Mouse (Mus musculus): ENCODE measurements around the gene Crispld2. TPM values are rescaled to one million over a fixed set of nuclear protein-coding genes. Genes with fewer than 3 reads are reported as not detected.

Crispld2 gene
- total and polyA plus RNA-seq, 2 experiments from 2014 or later = 2.6 to 15.5 TPM

GRCm38 (mm10) chr8:120101068-120101972 is 109.1 kb downstream of the Crispld2 start, which contains the start of gene Zdhhc7:
Zdhhc7 (minus strand) TSS chr8:120101482.
- peak; percentile 18; the same call in 1 of the 2 replicates for TF ChIP-seq EP300 (IDR thresholded peaks at IDR 0.05; ENCODE audit: low read depth)
- no peak for TF ChIP-seq CTCF (IDR thresholded peaks at IDR 0.05; ENCODE audit: low read depth)
- H3K4me3 ChIP-seq (ENCODE audit: low read depth, low read length) = peak within 1 kb of the TSS; percentile 90
- peak within 1 kb of the TSS; percentile 91 for H3K4me2 ChIP-seq (ENCODE audit: low read depth, low read length)
- H3K27me3 ChIP-seq (ENCODE audit: control insufficient read depth, insufficient read depth, low read length) = no peaks in the 10 kb centered on the region
- H3K9ac ChIP-seq (replicated peaks; ENCODE audit: low read depth, low read length) = peak within 1 kb of the TSS; percentile 83
- ATAC-seq (ENCODE audit: insufficient read depth, low read depth) (peak; percentile 81), DNase-seq (ENCODE audit: low spot score) (peak; percentile 61)
- WGBS = under 1% methylated on average over 83 of the region's 88 CpGs
- H3K36me3 ChIP-seq (replicated peaks; ENCODE audit: control insufficient read depth, insufficient read depth, low read length) = no peaks in the 10 kb centered on the region
- H3K4me1 ChIP-seq (ENCODE audit: control insufficient read depth, insufficient read depth) = peaks cover 27% of the 10 kb centered on the region
- no peaks in the 10 kb centered on the region for H3K9me3 ChIP-seq (replicated peaks; ENCODE audit: control insufficient read depth, low read length)
- H3K27ac ChIP-seq (ENCODE audit: low read depth) = peak within 1 kb of the TSS; percentile 86

Other genes with a start within 250 kb of the Crispld2 start
- gene Tldc1, start 214.0 kb upstream of the Crispld2 start, total RNA-seq (2014; rRNA removed; ENCODE audit: low replicate concordance) = 17.7 and 28.6 TPM in 2 replicates
- gene Tldc1, start 214.0 kb upstream of the Crispld2 start, polyA plus RNA-seq (2015; fragmentation: Nextera tagmentation; extraction: Ambion mirVana) = 12.1 and 14.2 TPM in 2 replicates
- 28.3 and 79.5 TPM in 2 replicates for gene Cotl1, start 151.9 kb upstream of the Crispld2 start, total RNA-seq (2014; rRNA removed; ENCODE audit: low replicate concordance)
- gene Cotl1, start 151.9 kb upstream of the Crispld2 start, polyA plus RNA-seq (2015; fragmentation: Nextera tagmentation; extraction: Ambion mirVana) = 15.4 and 22.3 TPM in 2 replicates
- 6.5 and 10.0 TPM in 2 replicates for gene Klhl36, start 130.2 kb upstream of the Crispld2 start, total RNA-seq (2014; rRNA removed; ENCODE audit: low replicate concordance)
- 6.7 and 6.9 TPM in 2 replicates for gene Klhl36, start 130.2 kb upstream of the Crispld2 start, polyA plus RNA-seq (2015; fragmentation: Nextera tagmentation; extraction: Ambion mirVana)
- 36.6 and 44.0 TPM in 2 replicates for gene Usp10, start 82.1 kb upstream of the Crispld2 start, total RNA-seq (2014; rRNA removed; ENCODE audit: low replicate concordance)
- 47.7 and 54.9 TPM in 2 replicates for gene Usp10, start 82.1 kb upstream of the Crispld2 start, polyA plus RNA-seq (2015; fragmentation: Nextera tagmentation; extraction: Ambion mirVana)
- 17.3 and 29.1 TPM in 2 replicates for gene Gm20388, start 81.6 kb upstream of the Crispld2 start, total RNA-seq (2014; rRNA removed; ENCODE audit: low replicate concordance)
- gene Gm20388, start 81.6 kb upstream of the Crispld2 start, polyA plus RNA-seq (2015; fragmentation: Nextera tagmentation; extraction: Ambion mirVana) = not detected in 2 replicates
- gene Zdhhc7, start 109.0 kb downstream of the Crispld2 start, total RNA-seq (2014; rRNA removed; ENCODE audit: low replicate concordance) = 57.6 and 86.8 TPM in 2 replicates
- gene Zdhhc7, start 109.0 kb downstream of the Crispld2 start, polyA plus RNA-seq (2015; fragmentation: Nextera tagmentation; extraction: Ambion mirVana) = 33.5 and 35.2 TPM in 2 replicates
- gene 6430548M08Rik, start 121.7 kb downstream of the Crispld2 start, total RNA-seq (2014; rRNA removed; ENCODE audit: low replicate concordance) = 14.5 and 22.2 TPM in 2 replicates
- 7.1 and 8.4 TPM in 2 replicates for gene 6430548M08Rik, start 121.7 kb downstream of the Crispld2 start, polyA plus RNA-seq (2015; fragmentation: Nextera tagmentation; extraction: Ambion mirVana)
- not detected in 2 replicates for gene Fam92b, start 185.0 kb downstream of the Crispld2 start, total RNA-seq (2014; rRNA removed; ENCODE audit: low replicate concordance)
- 0.44 TPM in 1 of 2 replicates, not detected in the other for gene Fam92b, start 185.0 kb downstream of the Crispld2 start, polyA plus RNA-seq (2015; fragmentation: Nextera tagmentation; extraction: Ambion mirVana)
- 18.7 and 30.8 TPM in 2 replicates for gene Gse1, start 236.0 kb downstream of the Crispld2 start, total RNA-seq (2014; rRNA removed; ENCODE audit: low replicate concordance)
- gene Gse1, start 236.0 kb downstream of the Crispld2 start, polyA plus RNA-seq (2015; fragmentation: Nextera tagmentation; extraction: Ambion mirVana) = 4.1 and 5.4 TPM in 2 replicates

Measured in heart, postnatal 0 days (tissue).